Mouse (Mus musculus): Measurements from ENCODE around the gene Luzp1. TPM values are rescaled to one million over a fixed set of nuclear protein-coding genes. Genes with fewer than 3 reads are reported as not detected.

The Luzp1 gene
- polyA plus RNA-seq (2012; rRNA removed), result 29.5 and 29.6 TPM in 2 replicates

- TF ChIP-seq CTCF (IDR thresholded peaks at IDR 0.05; ENCODE audit: extremely low read depth, insufficient read depth, low read length) (no peak), POLR2A (IDR thresholded peaks at IDR 0.05; ENCODE audit: extremely low read depth, insufficient read depth, low read length) (peak; percentile 77; the same call in 1 of the 2 replicates)
- peaks cover 6% of the 10 kb centered on the region; the same call in 1 of the 2 replicates for H3K4me1 ChIP-seq (ENCODE audit: control insufficient read depth, insufficient read depth, low read length)
- peak within 1 kb of the TSS; percentile 64 for H3K4me3 ChIP-seq (ENCODE audit: insufficient read depth, low read length)
- peak within 1 kb of the TSS; percentile 72 for H3K27ac ChIP-seq (ENCODE audit: insufficient read depth, low read length)
Observed at GRCm38 (mm10) chr4:136469371-136469903, at the start of gene Luzp1. Gene Luzp1, plus strand, starts transcription at chr4:136469761.

DNA sequence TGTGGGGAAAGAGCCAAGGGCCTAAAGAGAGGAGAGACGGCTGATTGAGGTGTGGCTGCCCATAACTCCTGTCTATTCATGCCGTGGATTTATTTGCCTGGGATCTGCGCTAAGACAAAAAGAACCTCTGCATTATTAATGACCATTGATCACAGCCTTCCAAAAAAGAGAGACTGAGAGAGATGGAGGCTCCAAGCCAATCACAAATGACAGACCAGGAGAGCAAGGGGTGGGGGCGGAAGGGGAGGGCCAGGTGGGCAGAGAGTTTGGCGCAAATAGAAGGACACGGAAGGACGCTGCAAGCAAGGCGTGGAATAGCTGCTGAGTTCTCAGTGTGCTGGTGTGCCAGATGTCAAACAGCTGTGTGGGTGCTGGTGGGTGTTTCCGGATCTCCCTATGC, 46.3 kb upstream of the Luzp1 start, which contains the start of gene Htr1d:
Gene Htr1d, plus strand, starts transcription at position 301 of the 400 bp plus-strand sequence.
- peak within 1 kb of the TSS; percentile 2 for H3K4me3 ChIP-seq (ENCODE audit: insufficient read depth, low read length)
- H3K4me1 ChIP-seq (ENCODE audit: control insufficient read depth, insufficient read depth, low read length), result no peaks in the 10 kb centered on the region

DNA sequence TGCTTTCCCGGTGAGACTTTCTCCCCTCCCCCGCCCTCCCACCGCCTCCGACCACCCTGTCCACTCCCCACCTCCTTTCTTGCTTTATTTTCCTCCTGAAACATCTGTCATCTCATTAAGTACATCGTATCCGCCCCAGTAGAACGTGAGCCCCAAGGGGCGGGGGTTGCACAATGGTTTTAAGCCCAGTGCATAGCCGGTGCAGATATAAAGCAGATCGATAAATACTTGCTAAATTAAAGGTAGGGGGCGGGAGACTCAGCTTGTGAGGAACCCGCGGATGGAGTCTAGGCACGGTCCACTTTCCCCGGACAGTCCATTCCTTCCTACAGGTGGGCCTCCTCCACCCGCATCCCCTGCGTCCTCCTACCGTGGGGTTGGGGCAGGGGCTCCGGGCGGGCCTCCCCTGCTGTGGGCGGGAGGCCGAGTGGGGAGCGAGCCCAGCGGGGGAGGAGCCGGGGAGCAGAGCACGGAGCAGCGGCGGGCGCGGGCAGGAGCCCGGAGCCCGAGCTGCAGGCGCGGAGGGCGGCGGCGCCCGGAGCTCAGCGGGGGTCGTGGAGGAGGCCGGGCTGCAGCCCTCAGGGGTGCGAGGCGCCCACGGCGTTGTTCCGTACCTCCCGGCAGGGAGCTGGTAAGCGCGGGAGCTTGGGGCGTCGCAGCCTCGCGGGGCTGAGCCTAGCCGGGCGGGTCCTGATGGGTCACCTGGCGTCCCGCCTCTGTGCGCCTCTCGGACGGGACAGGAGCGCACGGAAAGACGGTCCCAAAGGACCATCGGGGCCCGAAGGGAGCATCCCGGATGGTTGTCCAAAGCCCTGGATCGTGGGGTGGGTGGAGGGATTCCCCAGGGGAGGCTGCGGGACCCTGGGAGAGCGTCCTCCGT, 45.2 kb upstream of the Luzp1 start:
- Histone ChIP-seq H3K4me1 (ENCODE audit: control insufficient read depth, insufficient read depth, low read length) (no peaks in the 10 kb centered on the region), H3K27ac (ENCODE audit: insufficient read depth, low read length) (no peak overlapping the region), H3K4me3 (ENCODE audit: insufficient read depth, low read length) (peak overlapping the region; percentile 2)
- TF ChIP-seq POLR2A (IDR thresholded peaks at IDR 0.05; ENCODE audit: extremely low read depth, insufficient read depth, low read length), result no peak
- no peak for TF ChIP-seq CTCF (IDR thresholded peaks at IDR 0.05; ENCODE audit: extremely low read depth, insufficient read depth, low read length)

More for the DNA sequence above, 46.3 kb upstream of the Luzp1 start, which contains the start of gene Htr1d:
- H3K27ac ChIP-seq (ENCODE audit: insufficient read depth, low read length), result no peak within 1 kb of the TSS
- TF ChIP-seq POLR2A (IDR thresholded peaks at IDR 0.05; ENCODE audit: extremely low read depth, insufficient read depth, low read length) (no peak), CTCF (IDR thresholded peaks at IDR 0.05; ENCODE audit: extremely low read depth, insufficient read depth, low read length) (no peak)

- no peak overlapping the region for H3K27ac ChIP-seq (ENCODE audit: insufficient read depth, low read length)
- peak overlapping the region; percentile 2 for H3K4me3 ChIP-seq (ENCODE audit: insufficient read depth, low read length)
- TF ChIP-seq POLR2A (IDR thresholded peaks at IDR 0.05; ENCODE audit: extremely low read depth, insufficient read depth, low read length), result no peak
- no peak for TF ChIP-seq CTCF (IDR thresholded peaks at IDR 0.05; ENCODE audit: extremely low read depth, insufficient read depth, low read length)
- H3K4me1 ChIP-seq (ENCODE audit: control insufficient read depth, insufficient read depth, low read length), result no peaks in the 10 kb centered on the region
Observed at GRCm38 (mm10) chr4:136425000-136425288, 44.6 kb upstream of the Luzp1 start.

- no peak overlapping the region for H3K27ac ChIP-seq (ENCODE audit: insufficient read depth, low read length)
- no peaks in the 10 kb centered on the region for H3K4me1 ChIP-seq (ENCODE audit: control insufficient read depth, insufficient read depth, low read length)
- H3K4me3 ChIP-seq (ENCODE audit: insufficient read depth, low read length), result no peak overlapping the region
- TF ChIP-seq POLR2A (IDR thresholded peaks at IDR 0.05; ENCODE audit: extremely low read depth, insufficient read depth, low read length), result no peak
- TF ChIP-seq CTCF (IDR thresholded peaks at IDR 0.05; ENCODE audit: extremely low read depth, insufficient read depth, low read length), result no peak
Observed at GRCm38 (mm10) chr4:136430609-136431375, 38.8 kb upstream of the Luzp1 start.

- no peak overlapping the region for H3K27ac ChIP-seq (ENCODE audit: insufficient read depth, low read length)
- no peak overlapping the region for H3K4me3 ChIP-seq (ENCODE audit: insufficient read depth, low read length)
- no peaks in the 10 kb centered on the region for H3K4me1 ChIP-seq (ENCODE audit: control insufficient read depth, insufficient read depth, low read length)
- TF ChIP-seq CTCF (IDR thresholded peaks at IDR 0.05; ENCODE audit: extremely low read depth, insufficient read depth, low read length), result peak; percentile 49
- no peak for TF ChIP-seq POLR2A (IDR thresholded peaks at IDR 0.05; ENCODE audit: extremely low read depth, insufficient read depth, low read length)
Observed at GRCm38 (mm10) chr4:136431376-136431693, 38.2 kb upstream of the Luzp1 start.

GRCm38 (mm10) chr4:136434029-136434428, 35.5 kb upstream of the Luzp1 start:
- Histone ChIP-seq H3K27ac (ENCODE audit: insufficient read depth, low read length) (no peak overlapping the region), H3K4me3 (ENCODE audit: insufficient read depth, low read length) (no peak overlapping the region), H3K4me1 (ENCODE audit: control insufficient read depth, insufficient read depth, low read length) (no peaks in the 10 kb centered on the region)
- no peak for TF ChIP-seq CTCF (IDR thresholded peaks at IDR 0.05; ENCODE audit: extremely low read depth, insufficient read depth, low read length)
- no peak for TF ChIP-seq POLR2A (IDR thresholded peaks at IDR 0.05; ENCODE audit: extremely low read depth, insufficient read depth, low read length)

- no peaks in the 10 kb centered on the region for H3K4me1 ChIP-seq (ENCODE audit: control insufficient read depth, insufficient read depth, low read length)
- H3K27ac ChIP-seq (ENCODE audit: insufficient read depth, low read length), result no peak overlapping the region
- TF ChIP-seq POLR2A (IDR thresholded peaks at IDR 0.05; ENCODE audit: extremely low read depth, insufficient read depth, low read length) (no peak), CTCF (IDR thresholded peaks at IDR 0.05; ENCODE audit: extremely low read depth, insufficient read depth, low read length) (no peak)
- no peak overlapping the region for H3K4me3 ChIP-seq (ENCODE audit: insufficient read depth, low read length)
Observed at GRCm38 (mm10) chr4:136439106-136439505, 30.5 kb upstream of the Luzp1 start.

DNA sequence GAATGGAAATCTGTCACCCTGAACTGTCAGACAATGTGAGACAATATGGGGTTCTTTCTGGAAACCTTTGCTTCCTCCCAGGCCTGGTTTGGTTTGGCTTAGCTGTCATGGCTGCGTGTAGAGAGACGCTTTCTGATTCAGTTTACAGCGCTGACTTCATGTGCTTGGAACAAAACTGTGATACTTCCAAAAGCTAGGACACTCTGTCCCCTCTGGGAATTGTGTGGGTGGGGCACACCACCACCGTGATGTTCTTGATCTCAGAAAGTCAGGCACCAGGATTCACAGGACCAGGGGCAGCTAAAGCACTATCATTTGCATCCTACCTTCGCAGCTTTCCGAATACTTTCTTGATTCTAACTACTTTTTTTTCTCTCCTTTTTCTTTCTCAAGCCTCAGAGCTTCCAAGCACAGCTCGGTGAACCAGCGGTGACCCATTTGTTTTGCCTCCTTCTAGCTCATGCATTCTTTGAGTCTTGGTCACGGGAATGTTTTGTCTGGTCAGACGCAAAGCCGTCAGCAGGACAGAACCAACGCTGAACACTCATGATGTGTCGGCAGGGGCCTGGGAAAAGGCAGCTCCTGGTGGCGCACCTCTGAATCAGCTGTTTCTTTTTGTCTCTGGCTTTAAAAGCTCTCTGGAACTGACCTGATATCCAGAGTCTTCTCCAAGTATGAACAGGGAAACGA, 28.1 kb upstream of the Luzp1 start:
- Histone ChIP-seq H3K4me1 (ENCODE audit: control insufficient read depth, insufficient read depth, low read length) (no peaks in the 10 kb centered on the region), H3K4me3 (ENCODE audit: insufficient read depth, low read length) (no peak overlapping the region), H3K27ac (ENCODE audit: insufficient read depth, low read length) (no peak overlapping the region)
- no peak for TF ChIP-seq POLR2A (IDR thresholded peaks at IDR 0.05; ENCODE audit: extremely low read depth, insufficient read depth, low read length)

Data from cortical plate, adult 2 months (tissue).